Mouse (Mus musculus) lung, postnatal 0 days (tissue): Measurements from ENCODE around the gene Pmfbp1. TPM values are rescaled to one million over a fixed set of nuclear protein-coding genes. Genes with fewer than 3 reads are reported as not detected.

Source experiments
- ATAC-seq: fragments of 200-750 bp; cut with Nextera tagmentation; 2 replicates; pipeline ENCODE4 v1.8.0; 2017; ENCODE audit warnings: moderate library complexity
- DNase-seq: peaks from one replicate; pipeline ENCODE4 v3.0.0-alpha.2; 2016; ENCODE audit warnings: low spot score
- H3K27ac ChIP-seq: fragments of 300-500 bp; sonication (generic); 2 replicates; pipeline ENCODE4 v1.5.1; 2014; ENCODE audit warnings: antibody characterized with exemption, mild to moderate bottlenecking, low read length, mixed read lengths
- H3K27me3 ChIP-seq: fragments of 300-500 bp; sonication (generic); replicated peaks from 2 replicates; pipeline ENCODE4 v1.6.1; 2014; ENCODE audit warnings: low read length, mixed read lengths; ENCODE audit not compliant: insufficient read depth
- H3K36me3 ChIP-seq: fragments of 300-500 bp; sonication (generic); 2 replicates; pipeline ENCODE4 v1.6.1; 2014; ENCODE audit warnings: low read length, mixed read lengths; ENCODE audit not compliant: insufficient read depth
- H3K4me1 ChIP-seq: fragments of 300-500 bp; sonication (generic); 2 replicates; pipeline ENCODE4 v1.6.1; 2014; ENCODE audit warnings: antibody characterized with exemption, low read depth, low read length, mixed read lengths; ENCODE audit not compliant: insufficient read depth
- H3K4me2 ChIP-seq: fragments of 300-500 bp; sonication (generic); replicated peaks from 2 replicates; pipeline ENCODE4 v1.6.1; 2014; ENCODE audit warnings: low read depth, mild to moderate bottlenecking, low read length, moderate library complexity, mixed read lengths
- H3K4me3 ChIP-seq: fragments of 300-500 bp; sonication (generic); 2 replicates; pipeline ENCODE4 v1.5.1; 2014; ENCODE audit warnings: low read depth, low read length
- H3K9ac ChIP-seq: fragments of 300-500 bp; sonication (generic); replicated peaks from 2 replicates; pipeline ENCODE4 v1.6.1; 2014; ENCODE audit warnings: low read depth, mild to moderate bottlenecking
- H3K9me3 ChIP-seq: fragments of 300-500 bp; sonication (generic); 2 replicates; pipeline ENCODE4 v1.6.1; 2016; ENCODE audit warnings: low read length, mixed read lengths
- CTCF ChIP-seq: IDR thresholded peaks from 2 replicates; pipeline ENCODE4 v1.5.1; 2016; ENCODE audit warnings: antibody characterized with exemption, mild to moderate bottlenecking
- EP300 ChIP-seq: IDR thresholded peaks from 2 replicates; pipeline ENCODE4 v1.6.1; 2016; ENCODE audit warnings: antibody characterized with exemption, mild to moderate bottlenecking, control low read depth
- WGBS: fragments of 180-500 bp; shearing (Covaris S2); extraction: QIAGEN DNeasy Blood & Tissue Kit; methylation state at CpG from one replicate; pipeline ENCODE4 v1.1.7; 2014; 5-methylcytosine and 5-hydroxymethylcytosine counted together
- polyA plus RNA-seq: library from polyadenylated mRNA; unstranded; fragments of >200 nt; fragmentation: Nextera tagmentation; extraction: Ambion mirVana; gene quantifications from 2 replicates; pipeline ENCODE4 v1.2.1, GENCODE M21; 2015

Gene Pmfbp1
- polyA plus RNA-seq, 1 experiment from 2014 or later: not detected

GRCm38 (mm10) chr8:109471876-109472275, 22.0 kb upstream of the Pmfbp1 start:
- H3K4me1 ChIP-seq: no peaks in the 10 kb centered on the region
- no peak overlapping the region for H3K9ac ChIP-seq
- H3K4me3 ChIP-seq: no peak overlapping the region
- TF ChIP-seq CTCF (no peak), EP300 (no peak)
- no peaks in the 10 kb centered on the region for H3K27me3 ChIP-seq
- 63% methylated on average over 6 of the region's 6 CpGs for WGBS
- H3K27ac ChIP-seq: no peak overlapping the region
- no peak overlapping the region for H3K4me2 ChIP-seq
- no peaks in the 10 kb centered on the region for H3K9me3 ChIP-seq
- no peaks in the 10 kb centered on the region for H3K36me3 ChIP-seq
- ATAC-seq (no peak), DNase-seq (peak; percentile 4)

GRCm38 (mm10) chr8:109472400-109472799, 21.4 kb upstream of the Pmfbp1 start:
- no peak for ATAC-seq
- 77% methylated on average over 8 of the region's 8 CpGs for WGBS
- TF ChIP-seq EP300: no peak
- TF ChIP-seq CTCF: no peak

GRCm38 (mm10) chr8:109474442-109475121, 19.2 kb upstream of the Pmfbp1 start:
- DNase-seq (no peak), ATAC-seq (no peak)
- H3K36me3 ChIP-seq: no peaks in the 10 kb centered on the region
- no peak overlapping the region for H3K4me3 ChIP-seq
- H3K4me1 ChIP-seq: no peaks in the 10 kb centered on the region
- H3K9ac ChIP-seq: no peak overlapping the region
- WGBS: 60% methylated on average over 14 of the region's 14 CpGs
- H3K4me2 ChIP-seq: no peak overlapping the region
- H3K27me3 ChIP-seq: no peaks in the 10 kb centered on the region
- H3K27ac ChIP-seq: no peak overlapping the region
- H3K9me3 ChIP-seq: no peaks in the 10 kb centered on the region
- no peak for TF ChIP-seq EP300
- TF ChIP-seq CTCF: no peak

More at GRCm38 (mm10) chr8:109472400-109472799, 21.4 kb upstream of the Pmfbp1 start:
- Histone ChIP-seq H3K4me1 (no peaks in the 10 kb centered on the region), H3K4me2 (no peak overlapping the region), H3K9ac (no peak overlapping the region), H3K4me3 (no peak overlapping the region), H3K9me3 (no peaks in the 10 kb centered on the region), H3K27ac (no peak overlapping the region), H3K27me3 (no peaks in the 10 kb centered on the region), H3K36me3 (no peaks in the 10 kb centered on the region)
- no peak for DNase-seq

- H3K27me3 ChIP-seq: no peaks in the 10 kb centered on the region
- H3K27ac ChIP-seq: no peak overlapping the region
- no peaks in the 10 kb centered on the region for H3K36me3 ChIP-seq
- no peak for DNase-seq
- no peak overlapping the region for H3K4me3 ChIP-seq
- no peak for ATAC-seq
- WGBS: 62% methylated on average over 4 of the region's 4 CpGs
- TF ChIP-seq EP300: no peak
- no peak for TF ChIP-seq CTCF
- H3K9ac ChIP-seq: no peak overlapping the region
- H3K9me3 ChIP-seq: no peaks in the 10 kb centered on the region
- H3K4me2 ChIP-seq: no peak overlapping the region
- no peaks in the 10 kb centered on the region for H3K4me1 ChIP-seq
These were observed 18.4 kb upstream of the Pmfbp1 start for GRCm38 (mm10) chr8:109475436-109475835.

- TF ChIP-seq CTCF (no peak), EP300 (no peak)
- Histone ChIP-seq H3K27me3 (no peaks in the 10 kb centered on the region), H3K9me3 (no peaks in the 10 kb centered on the region), H3K4me3 (no peak overlapping the region), H3K4me2 (no peak overlapping the region), H3K27ac (no peak overlapping the region), H3K36me3 (no peaks in the 10 kb centered on the region), H3K9ac (no peak overlapping the region), H3K4me1 (no peaks in the 10 kb centered on the region)
- no peak for DNase-seq
- WGBS: 58% methylated on average over 6 of the region's 6 CpGs
- ATAC-seq: no peak
These were observed 15.2 kb upstream of the Pmfbp1 start for GRCm38 (mm10) chr8:109478586-109478985.

DNA sequence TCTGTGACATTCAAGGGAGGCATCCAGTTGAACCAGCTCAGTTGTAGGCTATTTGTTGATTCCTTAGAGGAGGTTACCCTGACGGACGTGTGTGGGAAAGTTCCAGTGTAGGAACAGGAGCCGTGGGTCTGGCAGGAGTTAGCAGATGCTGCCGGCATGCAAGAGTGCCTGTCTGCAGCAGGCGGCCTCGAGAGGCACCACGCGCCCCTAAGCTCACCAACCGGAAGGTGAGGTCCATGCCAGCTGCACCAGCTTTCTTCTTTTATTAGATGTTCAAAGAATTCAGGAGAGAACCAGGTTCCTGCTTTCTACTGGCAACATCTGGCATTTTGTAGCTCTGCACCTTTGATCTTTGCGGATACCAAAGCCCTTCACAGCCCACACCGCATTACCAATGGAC, 9.1 kb upstream of the Pmfbp1 start:
- Histone ChIP-seq H3K4me2 (no peak overlapping the region), H3K27ac (no peak overlapping the region), H3K4me1 (no peaks in the 10 kb centered on the region), H3K36me3 (no peaks in the 10 kb centered on the region), H3K9ac (no peak overlapping the region), H3K4me3 (no peak overlapping the region), H3K27me3 (no peaks in the 10 kb centered on the region), H3K9me3 (no peaks in the 10 kb centered on the region)
- 69% methylated on average over 11 of the region's 11 CpGs for WGBS
- no peak for TF ChIP-seq EP300
- no peak for TF ChIP-seq CTCF
- no peak for ATAC-seq
- no peak for DNase-seq
